ENCODE assay signal across 9 mouse cellular contexts in the genomic region with DNA sequence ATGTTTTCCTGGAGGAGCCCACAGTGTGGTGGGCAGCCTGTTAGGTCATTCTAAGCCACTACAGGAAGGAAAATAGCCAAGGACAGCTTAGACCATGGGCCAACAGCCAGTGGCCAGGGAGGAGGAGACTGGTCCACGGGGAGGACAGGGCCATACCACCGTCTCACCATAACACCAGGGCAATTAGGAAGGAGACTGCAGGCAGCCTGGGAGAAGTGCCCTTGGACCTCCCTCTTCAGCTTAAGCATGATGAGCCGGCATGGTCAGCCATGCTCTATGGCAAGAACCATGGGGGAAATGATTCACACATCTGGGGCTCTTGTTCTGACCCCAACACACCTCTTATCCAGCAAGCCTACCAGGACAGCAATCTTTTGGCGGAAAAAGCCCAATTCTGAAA. TPM values are rescaled to one million over a fixed set of nuclear protein-coding genes. Genes with fewer than 3 reads are reported as not detected.
DNase-seq lines count a peak whose midpoint lies in the region; ATAC-seq lines count a peak whose summit lies in the region.
"Had no signal": no experiment of that assay in that cellular context is flagged by ENCODE, and none has a peak within 500 bp of the region (broad histone marks: within the 10 kb centered on the region; RNA-seq: fewer than 3 reads in every experiment).

No protein-coding gene starts in this region.

- DNase-seq in lung, adult 18-20 months = no peak
- peak; percentile 25 for DNase-seq in embryo, embryonic 9.5 days (ENCODE audit: extremely low spot score)
- DNase-seq in adipocyte (ENCODE audit: low spot score) = no peak

- no peak overlapping the region; the same call in 1 of the 2 replicates for H3K9ac ChIP-seq in lung, embryonic 16.5 days (ENCODE audit: low read length)
- no peak overlapping the region for H3K9ac ChIP-seq in intestine, embryonic 16.5 days (ENCODE audit: low read depth, low read length)
- peak overlapping the region; percentile 96 for H3K9ac ChIP-seq in neural tube, embryonic 15.5 days (replicated peaks)

- H3K27ac ChIP-seq in lung, embryonic 16.5 days (ENCODE audit: low read length) = no peak overlapping the region
- H3K27ac ChIP-seq in intestine, embryonic 16.5 days (ENCODE audit: low read length) = no peak overlapping the region
- 0 out of 2 replicates have a peak overlapping the region, but pooled peaks have one; percentile 10 for H3K27ac ChIP-seq in neural tube, embryonic 15.5 days (replicated peaks)

- H3K36me3 ChIP-seq in lung, embryonic 16.5 days (ENCODE audit: control insufficient read depth, insufficient read depth, low read length) = no peaks in the 10 kb centered on the region
- no peaks in the 10 kb centered on the region for H3K36me3 ChIP-seq in intestine, embryonic 16.5 days (ENCODE audit: control insufficient read depth, insufficient read depth, low read length)
- H3K36me3 ChIP-seq in neural tube, embryonic 15.5 days = no peaks in the 10 kb centered on the region; the same call in 1 of the 2 replicates

- H3K27me3 ChIP-seq in lung, embryonic 16.5 days (ENCODE audit: control insufficient read depth, insufficient read depth, low read depth, low read length) = peaks cover 5% of the 10 kb centered on the region; the same call in 1 of the 2 replicates
- H3K27me3 ChIP-seq in intestine, embryonic 16.5 days (replicated peaks; ENCODE audit: control insufficient read depth, insufficient read depth, low read length) = no peaks in the 10 kb centered on the region
- no peaks in the 10 kb centered on the region for H3K27me3 ChIP-seq in neural tube, embryonic 15.5 days (replicated peaks)

- 36% methylated on average over 4 of the region's 4 CpGs for WGBS in lung, embryonic 16.5 days
- WGBS in intestine, embryonic 16.5 days = 45% methylated on average over 4 of the region's 4 CpGs
- 15% methylated on average over 4 of the region's 4 CpGs for WGBS in neural tube, embryonic 15.5 days

- H3K4me2 ChIP-seq in lung, embryonic 16.5 days (ENCODE audit: low read depth, low read length) = peak overlapping the region; percentile 88
- peak overlapping the region; percentile 89 for H3K4me2 ChIP-seq in intestine, embryonic 16.5 days (ENCODE audit: low read depth, low read length)
- H3K4me2 ChIP-seq in neural tube, embryonic 15.5 days = peak overlapping the region; percentile 68

- peaks cover 16% of the 10 kb centered on the region for H3K4me1 ChIP-seq in lung, embryonic 16.5 days (replicated peaks; ENCODE audit: control insufficient read depth, insufficient read depth, low read length)
- H3K4me1 ChIP-seq in intestine, embryonic 16.5 days (ENCODE audit: control insufficient read depth, insufficient read depth, low read length) = peaks cover 10% of the 10 kb centered on the region
- H3K4me1 ChIP-seq in neural tube, embryonic 15.5 days = peaks cover 44% of the 10 kb centered on the region

- no peaks in the 10 kb centered on the region for H3K9me3 ChIP-seq in lung, embryonic 16.5 days (ENCODE audit: control insufficient read depth, low read length)
- H3K9me3 ChIP-seq in intestine, embryonic 16.5 days (ENCODE audit: control insufficient read depth, low read length) = no peaks in the 10 kb centered on the region
- no peaks in the 10 kb centered on the region for H3K9me3 ChIP-seq in neural tube, embryonic 15.5 days (replicated peaks)

- peak overlapping the region; percentile 92 for H3K4me3 ChIP-seq in lung, embryonic 16.5 days (ENCODE audit: low read length)
- no peak overlapping the region for H3K4me3 ChIP-seq in intestine, embryonic 16.5 days (ENCODE audit: low read length)
- peak overlapping the region; percentile 91 for H3K4me3 ChIP-seq in neural tube, embryonic 15.5 days (replicated peaks)

- ATAC-seq in lung, embryonic 16.5 days (ENCODE audit: low read depth) = no peak
- ATAC-seq in intestine, embryonic 16.5 days = no peak
- no peak for ATAC-seq in neural tube, embryonic 15.5 days (ENCODE audit: low FRiP score)
- ATAC-seq in activated CD4-positive, CD25-positive, alpha-beta regulatory T cell, adult 4 months = no peak
- ATAC-seq in inflammation-experienced regulatory T-cells, adult 6 months = no peak

RNA-seq across cellular contexts. Expression of gene Shf, which starts 1.8 kb away (rescaled TPM):
- 2.5 and 2.9 TPM in 2 replicates for polyA plus RNA-seq in lung, embryonic 16.5 days (2015; fragmentation: Nextera tagmentation; extraction: Ambion mirVana)
- 1.9 and 2.2 TPM in 2 replicates for polyA plus RNA-seq in intestine, embryonic 16.5 days (2015; fragmentation: Nextera tagmentation; extraction: Ambion mirVana)
- polyA plus RNA-seq in neural tube, embryonic 15.5 days (2015; fragmentation: Nextera tagmentation; extraction: Ambion mirVana) = 11.2 and 12.0 TPM in 2 replicates
- polyA plus RNA-seq in activated CD4-positive, CD25-positive, alpha-beta regulatory T cell, adult 4 months (2017; shearing (Covaris generic)) = under 1 TPM in 1 of 2 experiments, not detected in 1; 0.33 TPM
- under 1 TPM in 1 of 3 experiments, not detected in 2; 0.39 TPM for polyA plus RNA-seq in inflammation-experienced regulatory T-cells, adult 6 months (2017; shearing (Covaris generic))

RNA-seq across cellular contexts. Expression of gene Duox1, which starts 51.7 kb away (rescaled TPM):
- polyA plus RNA-seq in lung, embryonic 16.5 days (2015; fragmentation: Nextera tagmentation; extraction: Ambion mirVana) = 0.03 and 0.16 TPM in 2 replicates
- polyA plus RNA-seq in intestine, embryonic 16.5 days (2015; fragmentation: Nextera tagmentation; extraction: Ambion mirVana) = 0.06 TPM in 1 of 2 replicates, not detected in the other
- polyA plus RNA-seq in neural tube, embryonic 15.5 days (2015; fragmentation: Nextera tagmentation; extraction: Ambion mirVana) = 0.10 and 0.27 TPM in 2 replicates
- polyA plus RNA-seq in activated CD4-positive, CD25-positive, alpha-beta regulatory T cell, adult 4 months (2017; shearing (Covaris generic)) = not detected
- not detected for polyA plus RNA-seq in inflammation-experienced regulatory T-cells, adult 6 months (2017; shearing (Covaris generic))
- polyA plus RNA-seq: spleen, adult 2 months had no signal

RNA-seq across cellular contexts. Expression of gene Duoxa1, which starts 53.7 kb away (rescaled TPM):
- polyA plus RNA-seq in lung, embryonic 16.5 days (2015; fragmentation: Nextera tagmentation; extraction: Ambion mirVana) = 0.30 and 0.51 TPM in 2 replicates
- not detected in 2 replicates for polyA plus RNA-seq in intestine, embryonic 16.5 days (2015; fragmentation: Nextera tagmentation; extraction: Ambion mirVana)
- polyA plus RNA-seq in neural tube, embryonic 15.5 days (2015; fragmentation: Nextera tagmentation; extraction: Ambion mirVana) = 0.17 and 1.2 TPM in 2 replicates
- polyA plus RNA-seq in activated CD4-positive, CD25-positive, alpha-beta regulatory T cell, adult 4 months (2017; shearing (Covaris generic)) = under 1 TPM in 1 of 2 experiments, not detected in 1; 0.25 TPM
- not detected for polyA plus RNA-seq in inflammation-experienced regulatory T-cells, adult 6 months (2017; shearing (Covaris generic))
- polyA plus RNA-seq: spleen, adult 2 months had no signal

RNA-seq across cellular contexts. Expression of gene Slc28a2, which starts 59.1 kb away (rescaled TPM):
- polyA plus RNA-seq in lung, embryonic 16.5 days (2015; fragmentation: Nextera tagmentation; extraction: Ambion mirVana) = 0.14 and 0.24 TPM in 2 replicates
- polyA plus RNA-seq in intestine, embryonic 16.5 days (2015; fragmentation: Nextera tagmentation; extraction: Ambion mirVana) = 93.5 and 105 TPM in 2 replicates
- 3.1 TPM in 1 of 2 replicates, not detected in the other for polyA plus RNA-seq in neural tube, embryonic 15.5 days (2015; fragmentation: Nextera tagmentation; extraction: Ambion mirVana)
- 100 to 1,000 TPM in 1 of 2 experiments, 10 to 100 TPM in 1; 98.0 to 106 TPM for polyA plus RNA-seq in activated CD4-positive, CD25-positive, alpha-beta regulatory T cell, adult 4 months (2017; shearing (Covaris generic))
- 100 to 1,000 TPM in 2 of 3 experiments, 10 to 100 TPM in 1; 66.9 to 135 (median 110) TPM for polyA plus RNA-seq in inflammation-experienced regulatory T-cells, adult 6 months (2017; shearing (Covaris generic))
